Mouse (Mus musculus): Measurements from ENCODE around the gene Cnot1.

- TF ChIP-seq POLR2A (IDR thresholded peaks at IDR 0.05; ENCODE audit: borderline replicate concordance, extremely low read depth, low read depth, low read length), result no peak
- TF ChIP-seq CTCF (IDR thresholded peaks at IDR 0.05; ENCODE audit: insufficient read depth, low read length), result no peak
These were observed 10.9 kb upstream of the Cnot1 start for GRCm38 (mm10) chr8:95818211-95818610.

Measured in lung, adult 2 months (tissue).